Mouse (Mus musculus) stomach, postnatal 0 days (tissue): ENCODE measurements at regions not wholly inside any gene's neighbourhood (a gene's known extent, or its start where the extent isn't known, plus 50 kb on each side); places are given as distances from the start of the nearest gene placed in this dataset.

Experiments
- ATAC-seq: fragments of 200-750 bp; cut with Nextera tagmentation; 2 replicates; pipeline ENCODE4 v1.8.0; 2017; ENCODE audit not compliant: low FRiP score, low TSS enrichment
- DNase-seq: peaks from one replicate; pipeline ENCODE4 v3.0.0-alpha.2; 2016; ENCODE audit warnings: low spot score
- H3K27ac ChIP-seq: fragments of 300-500 bp; sonication (generic); replicated peaks from 2 replicates; pipeline ENCODE4 v1.5.1; 2014; ENCODE audit warnings: mild to moderate bottlenecking, control low read depth
- H3K27me3 ChIP-seq: fragments of 300-500 bp; sonication (generic); 2 replicates; pipeline ENCODE4 v1.6.1; 2014; ENCODE audit warnings: low read length; ENCODE audit not compliant: control insufficient read depth, insufficient read depth
- H3K36me3 ChIP-seq: fragments of 300-500 bp; sonication (generic); 2 replicates; pipeline ENCODE4 v1.6.1; 2014; ENCODE audit warnings: low read length, mixed read lengths; ENCODE audit not compliant: control insufficient read depth, insufficient read depth
- H3K4me1 ChIP-seq: fragments of 300-500 bp; sonication (generic); replicated peaks from 2 replicates; pipeline ENCODE4 v1.6.1; 2014; ENCODE audit warnings: antibody characterized with exemption; ENCODE audit not compliant: control insufficient read depth, insufficient read depth
- H3K4me2 ChIP-seq: fragments of 300-500 bp; sonication (generic); replicated peaks from 2 replicates; pipeline ENCODE4 v1.6.1; 2014; ENCODE audit warnings: low read depth, mild to moderate bottlenecking, control low read depth, moderate library complexity
- H3K4me3 ChIP-seq: fragments of 300-500 bp; sonication (generic); 2 replicates; pipeline ENCODE4 v1.5.1; 2014; ENCODE audit warnings: low read depth, low read length, control low read depth
- H3K9ac ChIP-seq: fragments of 300-500 bp; sonication (generic); 2 replicates; pipeline ENCODE4 v1.6.1; 2014; ENCODE audit warnings: mild to moderate bottlenecking, low read length, control low read depth, mixed read lengths
- H3K9me3 ChIP-seq: fragments of 300-500 bp; sonication (generic); 2 replicates; pipeline ENCODE4 v1.6.1; 2016; ENCODE audit warnings: low read length; ENCODE audit not compliant: control insufficient read depth
- CTCF ChIP-seq: IDR thresholded peaks from 2 replicates; pipeline ENCODE4 v1.5.1; 2016; ENCODE audit warnings: antibody characterized with exemption, low read depth, mild to moderate bottlenecking, moderate library complexity
- EP300 ChIP-seq: optimal IDR thresholded peaks from 2 replicates; pipeline ENCODE3; 2016; ENCODE audit warnings: antibody characterized with exemption
- WGBS: fragments of 180-500 bp; shearing (Covaris S2); extraction: QIAGEN DNeasy Blood & Tissue Kit; methylation state at CpG from one replicate; pipeline ENCODE4 v1.1.7; 2014; 5-methylcytosine and 5-hydroxymethylcytosine counted together

DNA sequence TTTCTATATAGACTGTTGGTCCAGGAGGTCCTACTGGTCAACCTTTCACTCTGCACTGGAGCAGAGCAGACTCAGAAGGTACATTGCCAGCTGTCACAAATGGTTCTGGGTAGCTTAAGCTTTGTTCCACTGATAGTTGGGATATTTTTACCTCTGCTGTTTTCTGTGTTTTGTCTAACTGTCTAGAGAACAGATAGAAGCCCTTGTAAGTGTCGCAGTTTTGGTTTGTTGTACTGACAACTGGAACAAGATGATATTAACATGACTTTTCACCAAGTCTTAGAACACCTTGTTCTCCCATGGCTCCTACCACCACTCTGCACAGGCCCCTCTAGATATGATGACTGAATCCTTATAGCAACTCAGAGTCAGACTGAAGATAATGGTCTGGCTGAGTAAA, 199.9 kb upstream of the Trib2 start:
- ATAC-seq (no peak), DNase-seq (no peak)
- no peak overlapping the region for H3K4me3 ChIP-seq
- H3K27ac ChIP-seq, result no peak overlapping the region
- no peaks in the 10 kb centered on the region for H3K36me3 ChIP-seq
- no peak overlapping the region for H3K4me2 ChIP-seq
- WGBS, result 76% methylated on average over 1 of the region's 1 CpGs
- no peak overlapping the region for H3K9ac ChIP-seq
- no peaks in the 10 kb centered on the region for H3K9me3 ChIP-seq
- no peaks in the 10 kb centered on the region for H3K4me1 ChIP-seq
- H3K27me3 ChIP-seq, result no peaks in the 10 kb centered on the region
- TF ChIP-seq EP300, result no peak
- no peak for TF ChIP-seq CTCF

DNA sequence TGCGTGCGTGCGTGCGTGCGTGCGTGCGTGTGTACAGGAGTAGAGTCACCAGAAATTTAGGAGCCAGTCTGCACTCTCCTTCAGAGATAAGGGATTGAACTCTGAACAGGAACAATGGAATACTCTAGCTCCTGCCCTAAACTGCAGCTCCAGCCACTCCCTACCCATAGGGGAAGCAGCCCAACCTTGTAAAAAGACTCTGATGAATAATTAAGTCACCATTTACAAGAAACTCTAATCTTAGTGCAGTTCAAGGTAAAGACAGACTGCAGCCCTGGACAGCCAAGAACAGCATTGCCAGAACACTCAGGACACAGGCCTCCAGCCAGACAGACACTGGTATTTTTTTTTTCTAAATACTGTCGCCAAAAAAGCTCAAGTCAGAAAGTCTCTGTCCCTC, 198.9 kb upstream of the Trib2 start:
- 85% methylated on average over 8 of the region's 8 CpGs for WGBS
- DNase-seq, result no peak
- TF ChIP-seq CTCF (no peak), EP300 (no peak)

DNA sequence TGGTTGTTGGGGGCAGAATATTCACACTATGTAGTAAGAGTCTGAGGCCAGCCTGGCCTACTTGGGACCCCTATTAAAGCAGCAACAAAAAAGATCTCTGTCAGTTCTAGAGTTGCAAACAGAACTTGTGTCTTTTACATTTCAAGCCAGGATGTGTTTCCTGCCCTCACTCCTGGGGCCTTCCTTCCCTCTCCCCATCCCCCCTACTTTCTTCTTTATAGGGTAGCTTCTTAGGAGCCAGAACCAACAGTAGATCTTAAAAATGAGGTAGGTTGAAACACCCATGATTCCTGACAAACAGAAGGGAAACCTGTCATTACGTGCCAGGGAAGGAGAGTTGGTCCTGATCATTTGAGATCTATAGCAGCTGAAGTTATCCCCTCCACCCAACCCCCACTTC, 198.0 kb upstream of the Trib2 start:
- DNase-seq (no peak), ATAC-seq (no peak)
- Histone ChIP-seq H3K4me1 (no peaks in the 10 kb centered on the region), H3K27me3 (no peaks in the 10 kb centered on the region), H3K9me3 (no peaks in the 10 kb centered on the region), H3K4me3 (no peak overlapping the region), H3K36me3 (no peaks in the 10 kb centered on the region), H3K4me2 (no peak overlapping the region), H3K9ac (no peak overlapping the region), H3K27ac (no peak overlapping the region)
- no peak for TF ChIP-seq CTCF
- no peak for TF ChIP-seq EP300
- WGBS, result 83% methylated on average over 1 of the region's 1 CpGs

More for the DNA sequence above, 198.9 kb upstream of the Trib2 start:
- no peaks in the 10 kb centered on the region for H3K4me1 ChIP-seq
- ATAC-seq, result no peak
- H3K27ac ChIP-seq, result no peak overlapping the region
- no peak overlapping the region for H3K9ac ChIP-seq
- no peaks in the 10 kb centered on the region for H3K27me3 ChIP-seq
- no peak overlapping the region for H3K4me3 ChIP-seq
- H3K4me2 ChIP-seq, result no peak overlapping the region
- H3K36me3 ChIP-seq, result no peaks in the 10 kb centered on the region
- no peaks in the 10 kb centered on the region for H3K9me3 ChIP-seq

DNA sequence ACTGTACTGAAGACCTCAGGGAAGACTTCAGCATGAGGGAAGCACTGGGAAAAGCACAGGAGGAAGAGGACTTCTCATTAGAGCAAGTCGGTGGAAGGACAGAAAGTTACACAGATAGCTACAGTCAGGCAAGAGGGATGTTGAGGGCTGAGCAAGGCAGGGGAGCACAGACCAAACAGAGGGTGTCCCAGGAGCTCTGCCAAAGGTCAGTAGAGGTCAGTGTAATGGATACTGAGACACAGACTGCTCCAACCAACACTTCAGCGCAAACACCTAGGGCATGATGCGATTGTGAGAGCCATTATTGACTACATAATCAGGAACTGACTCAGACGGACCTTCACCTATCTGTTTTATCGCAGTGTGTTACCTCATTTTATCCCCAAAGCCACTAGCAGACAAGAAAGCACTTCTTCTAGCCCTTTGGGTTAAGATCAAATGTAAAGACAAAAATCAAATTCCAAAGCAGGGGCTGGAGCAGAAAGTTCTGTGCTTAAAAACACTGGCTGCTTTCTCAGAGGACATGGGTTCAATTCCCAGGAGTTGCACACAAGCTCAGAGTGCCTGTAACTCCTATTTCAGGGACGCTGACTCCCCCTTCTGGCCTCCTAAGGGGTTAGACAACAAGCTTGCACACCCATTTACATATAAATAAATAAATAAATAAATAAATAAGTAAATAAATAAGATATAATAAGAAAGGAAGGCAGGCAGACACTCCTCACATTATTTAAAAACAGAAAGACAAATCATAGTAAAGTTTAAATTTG, 197.3 kb upstream of the Trib2 start:
- Histone ChIP-seq H3K27ac (no peak overlapping the region), H3K9ac (no peak overlapping the region), H3K4me2 (no peak overlapping the region), H3K36me3 (no peaks in the 10 kb centered on the region), H3K27me3 (no peaks in the 10 kb centered on the region), H3K9me3 (no peaks in the 10 kb centered on the region), H3K4me3 (no peak overlapping the region), H3K4me1 (no peaks in the 10 kb centered on the region)
- no peak for ATAC-seq
- WGBS, result 85% methylated on average over 6 of the region's 6 CpGs
- TF ChIP-seq CTCF (no peak), EP300 (no peak)
- DNase-seq, result no peak

DNA sequence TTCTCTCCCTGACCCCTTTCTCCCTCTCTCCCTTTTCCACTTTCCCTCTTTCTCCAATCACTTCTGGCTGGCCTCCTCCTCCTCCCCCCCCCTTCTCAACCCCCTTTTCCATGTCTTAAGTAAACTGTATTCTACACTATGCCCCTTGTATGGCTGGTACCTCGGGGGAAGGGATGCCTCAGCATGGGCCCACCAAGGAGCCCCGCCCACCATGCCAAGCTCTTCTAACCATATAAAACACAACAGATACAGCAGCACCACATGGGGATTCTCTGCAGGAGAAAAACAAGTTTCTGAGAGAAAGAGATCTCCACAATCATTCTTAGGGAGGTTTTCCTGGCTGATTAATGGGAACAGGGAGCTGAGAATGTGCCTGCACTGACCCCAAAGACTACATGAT, 196.6 kb upstream of the Trib2 start:
- 71% methylated on average over 2 of the region's 2 CpGs for WGBS
- Histone ChIP-seq H3K9ac (no peak overlapping the region), H3K27me3 (no peaks in the 10 kb centered on the region), H3K36me3 (no peaks in the 10 kb centered on the region), H3K4me3 (no peak overlapping the region), H3K9me3 (no peaks in the 10 kb centered on the region), H3K27ac (no peak overlapping the region), H3K4me2 (no peak overlapping the region), H3K4me1 (no peaks in the 10 kb centered on the region)
- TF ChIP-seq CTCF, result no peak
- TF ChIP-seq EP300, result no peak
- ATAC-seq, result no peak
- DNase-seq, result no peak

DNA sequence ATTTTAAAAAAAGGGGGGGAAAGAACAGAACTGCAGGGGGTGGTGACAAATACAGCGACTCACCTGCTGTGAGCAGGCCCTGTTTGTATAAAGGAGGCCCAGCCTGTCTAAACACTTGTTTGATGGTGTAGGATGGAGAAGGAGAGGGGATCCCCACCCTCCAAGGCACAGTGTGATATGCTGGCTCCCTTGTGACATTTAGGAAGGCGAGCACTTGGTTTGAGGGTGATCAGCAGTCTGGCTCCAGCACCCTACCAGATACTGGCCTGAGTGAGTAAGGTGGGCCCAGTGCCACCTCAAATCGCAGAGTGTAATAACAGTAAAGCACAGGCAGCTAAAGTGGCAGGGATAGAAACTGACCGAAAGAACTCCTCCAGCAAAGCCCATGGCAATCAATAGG, 195.4 kb upstream of the Trib2 start:
- TF ChIP-seq EP300 (no peak), CTCF (no peak)
- no peaks in the 10 kb centered on the region for H3K4me1 ChIP-seq
- no peaks in the 10 kb centered on the region for H3K9me3 ChIP-seq
- no peaks in the 10 kb centered on the region for H3K36me3 ChIP-seq
- no peak overlapping the region for H3K9ac ChIP-seq
- no peak overlapping the region for H3K4me3 ChIP-seq
- WGBS, result 63% methylated on average over 4 of the region's 4 CpGs
- H3K27ac ChIP-seq, result no peak overlapping the region
- no peak overlapping the region for H3K4me2 ChIP-seq
- H3K27me3 ChIP-seq, result no peaks in the 10 kb centered on the region
- DNase-seq, result no peak
- peak; percentile 21; the same call in 1 of the 2 replicates for ATAC-seq
